Mouse (Mus musculus) stomach, postnatal 0 days (tissue): ENCODE results near the gene Noxo1.

Experiments used
- CTCF ChIP-seq: IDR thresholded peaks from 2 replicates; pipeline ENCODE4 v1.5.1; 2016; ENCODE audit warnings: antibody characterized with exemption, low read depth, mild to moderate bottlenecking, moderate library complexity
- EP300 ChIP-seq: optimal IDR thresholded peaks from 2 replicates; pipeline ENCODE3; 2016; ENCODE audit warnings: antibody characterized with exemption

- TF ChIP-seq CTCF (no peak), EP300 (no peak)
Measured at GRCm38 (mm10) chr17:24717943-24718342, 21.9 kb downstream of the Noxo1 start, which contains the start of the genes Rnf151 and Rps2.
